Mouse (Mus musculus) lung, adult 2 months (tissue): ENCODE measurements at regions not wholly inside any gene's neighbourhood (a gene's known extent, or its start where the extent isn't known, plus 50 kb on each side); places are given as distances from the start of the nearest gene placed in this dataset.

Experiments
- CTCF ChIP-seq: fragments of 200-500 bp; IDR thresholded peaks from 2 replicates; pipeline ENCODE4 v1.5.1; 2011; ENCODE audit warnings: mild to moderate bottlenecking, low read length, control low read depth; ENCODE audit not compliant: insufficient read depth
- POLR2A ChIP-seq: fragments of 200-500 bp; IDR thresholded peaks from 2 replicates; pipeline ENCODE4 v1.6.1; 2011; ENCODE audit warnings: low read depth, mild to moderate bottlenecking, control low read depth, low read length, borderline replicate concordance; ENCODE audit errors: extremely low read depth

- TF ChIP-seq POLR2A (no peak), CTCF (no peak)
Observed at GRCm38 (mm10) chr8:103507068-103507467, 594.4 kb upstream of the Cdh5 start.
